Mouse (Mus musculus) bone marrow macrophage, adult 2 months (primary cell): Measurements from ENCODE around the gene Slc40a1.

Experiments used
- CTCF ChIP-seq: IDR thresholded peaks from 2 replicates; pipeline ENCODE4 v1.5.1; 2012; ENCODE audit warnings: low read depth, mild to moderate bottlenecking, low read length, moderate library complexity
- POLR2A ChIP-seq: IDR thresholded peaks from 2 replicates; pipeline ENCODE4 v1.6.1; 2012; ENCODE audit warnings: mild to moderate bottlenecking, low read depth, low read length, borderline replicate concordance

DNA sequence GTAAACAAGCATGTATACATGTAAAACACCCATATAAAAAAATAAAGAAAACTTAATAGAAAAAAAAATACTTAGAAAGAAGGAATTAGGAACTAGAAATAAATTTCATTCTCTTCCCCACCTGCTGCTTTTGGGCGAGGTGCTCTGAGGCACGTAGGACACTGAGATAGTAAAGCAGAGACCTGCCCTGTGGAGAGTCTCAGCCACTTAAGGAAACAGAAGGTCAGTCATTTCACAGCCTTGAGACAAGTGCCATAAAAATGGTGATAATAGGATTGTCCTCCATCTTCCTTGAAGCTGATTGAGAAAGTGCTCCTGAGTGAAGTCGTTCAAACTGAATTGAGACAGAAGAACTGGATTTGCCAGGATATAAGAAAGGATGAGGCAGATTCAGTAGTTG, 48.9 kb downstream of the Slc40a1 start:
- TF ChIP-seq POLR2A (no peak), CTCF (no peak)
